Mouse (Mus musculus): ENCODE data around the gene Fam183b. TPM values are rescaled to one million over a fixed set of nuclear protein-coding genes. Genes with fewer than 3 reads are reported as not detected.

The Fam183b gene
- not detected for polyA plus RNA-seq (2017; shearing (Covaris generic))

GRCm38 (mm10) chr11:58801558-58802228, at the start of gene Fam183b:
TSS of gene Fam183b (minus strand) at chr11:58801960.

GRCm38 (mm10) chr11:58846919-58847461, 45.2 kb upstream of the Fam183b start, which contains the start of gene Gm12258:
TSS of gene Gm12258 (plus strand) at chr11:58847158.

DNA sequence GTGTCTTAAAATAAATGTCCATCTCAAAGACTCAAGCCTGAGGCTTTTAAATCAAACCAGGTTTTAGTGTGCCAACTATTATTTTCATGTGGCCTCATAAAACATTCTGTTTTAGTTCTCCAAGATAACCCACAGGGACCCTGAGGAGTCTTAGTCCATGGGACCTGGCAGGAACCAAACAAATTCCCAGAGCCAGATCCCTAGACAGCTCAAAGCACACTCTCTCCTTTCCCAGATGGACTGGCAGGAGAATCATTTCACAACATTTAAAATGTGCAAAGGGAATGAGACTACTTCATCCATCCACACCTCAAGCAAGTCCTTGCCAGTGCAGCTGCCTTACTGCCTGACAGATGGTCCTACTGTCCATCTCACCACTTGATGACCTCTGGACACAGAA, 37.2 kb upstream of the Fam183b start, which contains the start of gene Olfr311:
Gene Olfr311 (plus strand): TSS at position 301 of the 400 bp plus-strand sequence.

DNA sequence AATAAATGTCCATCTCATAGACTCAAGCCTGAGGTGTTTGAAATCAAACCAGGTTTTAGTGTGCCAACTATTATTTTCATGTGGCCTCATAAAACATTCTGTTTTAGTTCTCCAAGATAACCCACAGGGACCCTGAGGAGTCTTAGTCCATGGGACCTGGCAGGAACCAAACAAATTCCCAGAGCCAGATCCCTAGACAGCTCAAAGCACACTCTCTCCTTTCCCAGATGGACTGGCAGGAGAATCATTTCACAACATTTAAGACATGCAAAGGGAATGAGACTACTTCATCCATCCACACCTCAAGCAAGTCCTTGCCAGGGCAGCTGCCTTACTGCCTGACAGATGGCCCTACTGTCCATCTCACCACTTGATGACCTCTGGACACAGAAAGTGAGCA, 27.2 kb upstream of the Fam183b start, which contains the start of gene Olfr312:
Gene Olfr312 (plus strand): TSS at position 301 of the 400 bp plus-strand sequence.

GRCm38 (mm10) chr11:58814700-58815099, 12.9 kb upstream of the Fam183b start, which contains the start of gene Olfr313:
TSS of gene Olfr313 (plus strand) at chr11:58815000.

GRCm38 (mm10) chr11:58782480-58783089, 19.2 kb downstream of the Fam183b start, which contains the start of gene Olfr314:
TSS of gene Olfr314 (plus strand) at chr11:58782952.

GRCm38 (mm10) chr11:58772888-58773287, 28.9 kb downstream of the Fam183b start, which contains the start of gene Olfr315:
TSS of gene Olfr315 (plus strand) at chr11:58773188.

DNA sequence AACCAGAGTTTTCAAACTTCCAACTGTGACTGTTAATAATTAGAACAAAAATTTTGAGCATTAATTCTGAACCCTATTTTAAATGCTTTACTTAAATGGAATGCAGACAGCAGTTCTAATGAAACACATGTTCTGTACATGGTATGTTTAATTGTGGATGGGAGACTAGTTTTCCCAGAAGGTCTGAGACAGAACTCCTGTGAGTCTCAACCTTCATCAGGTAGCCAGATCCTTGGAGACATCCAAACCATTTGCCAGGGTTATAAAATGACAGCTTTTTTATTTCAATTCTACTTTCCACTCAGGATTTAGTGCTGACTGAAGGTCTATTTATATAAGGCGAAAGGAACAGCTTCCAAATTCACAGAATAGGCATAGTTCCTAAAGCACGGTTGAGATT, 49.3 kb downstream of the Fam183b start, which contains the start of gene Olfr316:
Gene Olfr316 (plus strand): TSS at position 301 of the 400 bp plus-strand sequence.

Other genes starting within 250 kb of the Fam183b start
- gene Olfr328, start 246.3 kb downstream of the Fam183b start, polyA plus RNA-seq (2017; shearing (Covaris generic)) = not detected
- not detected for gene Olfr224, start 231.4 kb downstream of the Fam183b start, polyA plus RNA-seq (2017; shearing (Covaris generic))
- gene Olfr325, start 224.2 kb downstream of the Fam183b start, polyA plus RNA-seq (2017; shearing (Covaris generic)) = not detected
- gene Olfr324, start 206.8 kb downstream of the Fam183b start, polyA plus RNA-seq (2017; shearing (Covaris generic)) = not detected
- not detected for gene 2210407C18Rik, start 185.9 kb downstream of the Fam183b start, polyA plus RNA-seq (2017; shearing (Covaris generic))
- not detected for gene Olfr323, start 171.5 kb downstream of the Fam183b start, polyA plus RNA-seq (2017; shearing (Covaris generic))
- gene Trim58, start 161.5 kb downstream of the Fam183b start, polyA plus RNA-seq (2017; shearing (Covaris generic)) = not detected
- not detected for gene Olfr322, start 143.2 kb downstream of the Fam183b start, polyA plus RNA-seq (2017; shearing (Covaris generic))
- not detected for gene Olfr320, start 120.9 kb downstream of the Fam183b start, polyA plus RNA-seq (2017; shearing (Covaris generic))
- gene Olfr319, start 102.8 kb downstream of the Fam183b start, polyA plus RNA-seq (2017; shearing (Covaris generic)) = not detected
- 0.09 TPM for gene Olfr318, start 77.9 kb downstream of the Fam183b start, polyA plus RNA-seq (2017; shearing (Covaris generic))
- not detected for gene Olfr317, start 62.7 kb downstream of the Fam183b start, polyA plus RNA-seq (2017; shearing (Covaris generic))
- not detected for gene Olfr316, start 49.2 kb downstream of the Fam183b start, polyA plus RNA-seq (2017; shearing (Covaris generic))
- not detected for gene Olfr315, start 28.8 kb downstream of the Fam183b start, polyA plus RNA-seq (2017; shearing (Covaris generic))
- 0.10 TPM for gene Olfr314, start 19.0 kb downstream of the Fam183b start, polyA plus RNA-seq (2017; shearing (Covaris generic))
- gene Olfr313, start 13.0 kb upstream of the Fam183b start, polyA plus RNA-seq (2017; shearing (Covaris generic)) = not detected
- gene Olfr312, start 27.3 kb upstream of the Fam183b start, polyA plus RNA-seq (2017; shearing (Covaris generic)) = not detected
- not detected for gene Olfr311, start 37.3 kb upstream of the Fam183b start, polyA plus RNA-seq (2017; shearing (Covaris generic))
- gene Gm12258, start 45.2 kb upstream of the Fam183b start, polyA plus RNA-seq (2017; shearing (Covaris generic)) = 10.2 TPM
- 14.1 TPM for gene 2810021J22Rik, start 65.3 kb upstream of the Fam183b start, polyA plus RNA-seq (2017; shearing (Covaris generic))
- gene Zfp39, start 102.3 kb upstream of the Fam183b start, polyA plus RNA-seq (2017; shearing (Covaris generic)) = 12.8 TPM
- gene Btnl10, start 115.9 kb upstream of the Fam183b start, polyA plus RNA-seq (2017; shearing (Covaris generic)) = not detected
- gene Rnf187, start 137.0 kb upstream of the Fam183b start, polyA plus RNA-seq (2017; shearing (Covaris generic)) = 12.4 TPM
- 25.7 TPM for gene Hist3h2ba, start 147.0 kb upstream of the Fam183b start, polyA plus RNA-seq (2017; shearing (Covaris generic))
- 18.3 TPM for gene Hist3h2a, start 152.7 kb upstream of the Fam183b start, polyA plus RNA-seq (2017; shearing (Covaris generic))
- gene Trim17, start 152.7 kb upstream of the Fam183b start, polyA plus RNA-seq (2017; shearing (Covaris generic)) = 0.45 TPM
- gene Trim11, start 176.1 kb upstream of the Fam183b start, polyA plus RNA-seq (2017; shearing (Covaris generic)) = 25.0 TPM